Mouse (Mus musculus): ENCODE results near the gene Susd6. TPM values are rescaled to one million over a fixed set of nuclear protein-coding genes. Genes with fewer than 3 reads are reported as not detected.
A peak's percentile ranks its signal among the peaks of the same experiment; 100 is the strongest.

The Susd6 gene
- polyA plus RNA-seq, 2 experiments = 11.1 to 11.6 TPM

DNA sequence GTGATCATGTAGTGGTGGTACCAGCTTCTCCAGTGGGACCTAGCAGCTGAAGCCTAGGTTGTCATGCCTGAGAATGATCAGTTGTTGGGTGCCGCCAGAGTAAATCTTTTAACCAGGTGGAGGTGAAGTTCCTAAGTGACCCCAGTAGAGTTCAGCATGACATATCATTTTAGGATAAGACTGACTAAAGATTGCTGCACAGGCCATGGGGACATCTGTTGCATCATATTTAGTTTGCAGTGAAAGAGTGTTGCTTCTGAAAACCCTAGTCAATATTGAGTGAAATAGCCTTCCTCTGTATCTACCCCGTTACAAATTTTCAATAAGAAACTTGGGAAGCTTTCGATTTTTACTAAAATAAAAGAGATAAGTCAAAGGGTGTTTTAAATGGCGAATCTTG lies 64.4 kb downstream of the Susd6 start:
- no peak overlapping the region for H3K9ac ChIP-seq (replicated peaks)
- H3K4me3 ChIP-seq (ENCODE audit: insufficient read depth in 1 of 2, low read depth in 2 of 2, low read length in 2 of 2) = no peak overlapping the region
- H3K4me1 ChIP-seq (replicated peaks; ENCODE audit: control insufficient read depth in 2 of 2, insufficient read depth in 2 of 2, low read length in 1 of 2) = peaks cover 6 to 20% of the 10 kb centered on the region in 2 experiments; a peak in 3 of 4 replicates
- no peaks in the 10 kb centered on the region for H3K9me3 ChIP-seq (ENCODE audit: control insufficient read depth, low read length)
- ATAC-seq (ENCODE audit: insufficient read depth) = peak; percentile 23; the same call in 1 of the 2 replicates
- H3K36me3 ChIP-seq (replicated peaks; ENCODE audit: control insufficient read depth, insufficient read depth, low read depth) = no peaks in the 10 kb centered on the region
- no peak for DNase-seq (ENCODE audit: low read depth in 3 of 3, low spot score in 3 of 3)
- no peak for TF ChIP-seq EP300 (IDR thresholded peaks at IDR 0.05; ENCODE audit: low read depth)
- no peak for TF ChIP-seq CTCF (IDR thresholded peaks at IDR 0.05; ENCODE audit: low read depth)
- 79% methylated on average over 4 of the region's 4 CpGs for WGBS (ENCODE audit: insufficient replicate concordance)
- H3K4me2 ChIP-seq (ENCODE audit: low read depth) = no peak overlapping the region
- no peaks in the 10 kb centered on the region for H3K27me3 ChIP-seq (ENCODE audit: control insufficient read depth, insufficient read depth, low read length)
- no peak overlapping the region for H3K27ac ChIP-seq

DNA sequence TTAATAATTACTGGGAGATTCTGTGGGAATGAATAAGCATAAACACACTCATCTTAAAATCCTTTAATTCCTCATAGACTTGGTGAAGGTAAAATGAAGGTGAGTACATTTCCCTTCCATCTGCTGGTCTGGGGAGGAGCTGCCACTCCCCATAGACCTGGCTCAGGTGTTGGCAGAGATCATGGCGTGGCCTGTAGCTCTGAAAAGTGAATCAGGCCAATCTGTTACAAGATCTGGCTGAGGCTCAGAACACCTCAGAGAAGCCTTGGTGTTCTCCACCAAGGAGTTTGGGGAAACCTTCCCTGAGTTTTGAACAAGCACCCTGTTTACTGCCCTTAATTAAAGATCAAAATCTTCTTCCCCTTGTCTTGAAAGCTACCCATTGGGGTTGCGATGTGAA lies 64.8 kb downstream of the Susd6 start:
- H3K27ac ChIP-seq = no peak overlapping the region
- peaks cover 6 to 20% of the 10 kb centered on the region in 2 experiments; a peak in 3 of 4 replicates for H3K4me1 ChIP-seq (replicated peaks; ENCODE audit: control insufficient read depth in 2 of 2, insufficient read depth in 2 of 2, low read length in 1 of 2)

DNA sequence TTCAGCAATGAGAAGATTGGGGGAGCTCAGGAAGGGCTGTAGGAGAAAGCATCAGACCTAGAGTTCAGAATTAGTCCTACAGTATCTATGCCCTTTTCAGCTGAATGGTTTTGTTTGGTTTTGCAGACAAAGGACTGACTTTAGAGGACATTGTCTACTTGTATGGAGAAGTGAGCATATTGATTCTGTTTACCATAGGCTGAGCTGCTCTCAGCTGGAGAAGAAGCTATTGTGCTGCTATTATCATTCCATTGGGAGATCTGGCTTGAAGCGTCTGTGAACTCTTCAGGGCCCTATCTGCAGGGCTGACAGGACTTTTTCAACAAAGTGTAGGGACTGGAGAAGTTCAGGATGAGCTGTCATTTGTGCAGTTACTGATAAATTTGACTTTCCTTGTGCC lies 65.3 kb downstream of the Susd6 start:
- peaks cover 6 to 20% of the 10 kb centered on the region in 2 experiments for H3K4me1 ChIP-seq (replicated peaks; ENCODE audit: control insufficient read depth in 2 of 2, insufficient read depth in 2 of 2, low read length in 1 of 2)
- no peaks in the 10 kb centered on the region for H3K36me3 ChIP-seq (replicated peaks; ENCODE audit: control insufficient read depth, insufficient read depth, low read depth)
- no peaks in the 10 kb centered on the region for H3K27me3 ChIP-seq (ENCODE audit: control insufficient read depth, insufficient read depth, low read length)
- no peak overlapping the region for H3K4me2 ChIP-seq (ENCODE audit: low read depth)
- H3K27ac ChIP-seq = no peak overlapping the region
- ATAC-seq (ENCODE audit: insufficient read depth) (no peak), DNase-seq (ENCODE audit: low read depth in 3 of 3, low spot score in 3 of 3) (no peak)
- TF ChIP-seq CTCF (IDR thresholded peaks at IDR 0.05; ENCODE audit: low read depth) = no peak
- no peak for TF ChIP-seq EP300 (IDR thresholded peaks at IDR 0.05; ENCODE audit: low read depth)
- H3K9me3 ChIP-seq (ENCODE audit: control insufficient read depth, low read length) = no peaks in the 10 kb centered on the region
- H3K9ac ChIP-seq (replicated peaks) = no peak overlapping the region; the same call in 1 of the 2 replicates
- H3K4me3 ChIP-seq (ENCODE audit: insufficient read depth in 1 of 2, low read depth in 2 of 2, low read length in 2 of 2) = no peak overlapping the region
- WGBS (ENCODE audit: insufficient replicate concordance) = 32% methylated on average over 1 of the region's 1 CpGs

More for the DNA sequence above, 64.8 kb downstream of the Susd6 start:
- no peak overlapping the region for H3K9ac ChIP-seq (replicated peaks)
- no peaks in the 10 kb centered on the region for H3K27me3 ChIP-seq (ENCODE audit: control insufficient read depth, insufficient read depth, low read length)
- H3K36me3 ChIP-seq (replicated peaks; ENCODE audit: control insufficient read depth, insufficient read depth, low read depth) = no peaks in the 10 kb centered on the region
- no peaks in the 10 kb centered on the region for H3K9me3 ChIP-seq (ENCODE audit: control insufficient read depth, low read length)
- no peak overlapping the region for H3K4me3 ChIP-seq (ENCODE audit: insufficient read depth in 1 of 2, low read depth in 2 of 2, low read length in 2 of 2)
- DNase-seq (ENCODE audit: low read depth in 3 of 3, low spot score in 3 of 3) = no peak
- ATAC-seq (ENCODE audit: insufficient read depth) = no peak
- TF ChIP-seq EP300 (IDR thresholded peaks at IDR 0.05; ENCODE audit: low read depth) = no peak
- no peak for TF ChIP-seq CTCF (IDR thresholded peaks at IDR 0.05; ENCODE audit: low read depth)
- no peak overlapping the region for H3K4me2 ChIP-seq (ENCODE audit: low read depth)
- 80% methylated on average over 2 of the region's 2 CpGs for WGBS (ENCODE audit: insufficient replicate concordance)

DNA sequence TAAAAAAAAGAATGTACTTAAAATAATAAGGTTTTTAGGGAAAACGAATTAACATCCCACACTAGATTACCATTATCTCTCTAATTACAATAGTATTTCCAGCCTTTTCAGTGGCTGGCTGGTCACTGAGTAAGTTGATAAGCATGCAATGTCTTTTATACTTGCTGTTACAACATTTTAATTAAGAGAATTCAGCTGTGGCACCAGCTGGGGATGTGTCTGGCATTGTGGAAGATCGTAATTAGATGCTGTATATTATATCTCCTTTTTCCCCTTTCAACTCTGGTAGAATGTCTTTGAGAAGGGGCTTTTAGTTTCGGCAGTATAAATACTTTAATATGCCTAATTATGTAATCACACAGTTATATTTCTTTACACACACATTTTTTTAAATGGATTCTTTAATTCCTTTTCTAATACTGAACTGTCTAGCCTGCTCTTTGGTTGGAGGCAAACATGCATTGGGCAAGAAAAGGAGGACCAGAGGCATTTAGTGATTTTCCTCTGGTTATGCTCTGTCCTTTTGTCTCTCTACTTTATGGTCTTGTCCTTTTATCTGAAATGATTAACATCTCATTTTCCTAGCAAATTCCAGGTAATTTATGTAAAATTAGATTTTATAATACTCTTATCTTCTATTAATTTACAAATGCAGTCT lies 67.5 kb downstream of the Susd6 start:
- Histone ChIP-seq H3K27ac (no peak overlapping the region), H3K4me3 (ENCODE audit: insufficient read depth in 1 of 2, low read depth in 2 of 2, low read length in 2 of 2) (no peak overlapping the region), H3K4me1 (replicated peaks; ENCODE audit: control insufficient read depth in 2 of 2, insufficient read depth in 2 of 2, low read length in 1 of 2) (peaks cover 6 to 23% of the 10 kb centered on the region in 2 experiments), H3K36me3 (replicated peaks; ENCODE audit: control insufficient read depth, insufficient read depth, low read depth) (no peaks in the 10 kb centered on the region), H3K27me3 (ENCODE audit: control insufficient read depth, insufficient read depth, low read length) (no peaks in the 10 kb centered on the region), H3K9me3 (ENCODE audit: control insufficient read depth, low read length) (no peaks in the 10 kb centered on the region), H3K9ac (replicated peaks) (no peak overlapping the region), H3K4me2 (ENCODE audit: low read depth) (no peak overlapping the region)
- 74% methylated on average over 3 of the region's 3 CpGs for WGBS (ENCODE audit: insufficient replicate concordance)
- ATAC-seq (ENCODE audit: insufficient read depth) (no peak), DNase-seq (ENCODE audit: low read depth in 3 of 3, low spot score in 3 of 3) (no peak)
- no peak for TF ChIP-seq EP300 (IDR thresholded peaks at IDR 0.05; ENCODE audit: low read depth)
- no peak for TF ChIP-seq CTCF (IDR thresholded peaks at IDR 0.05; ENCODE audit: low read depth)

DNA sequence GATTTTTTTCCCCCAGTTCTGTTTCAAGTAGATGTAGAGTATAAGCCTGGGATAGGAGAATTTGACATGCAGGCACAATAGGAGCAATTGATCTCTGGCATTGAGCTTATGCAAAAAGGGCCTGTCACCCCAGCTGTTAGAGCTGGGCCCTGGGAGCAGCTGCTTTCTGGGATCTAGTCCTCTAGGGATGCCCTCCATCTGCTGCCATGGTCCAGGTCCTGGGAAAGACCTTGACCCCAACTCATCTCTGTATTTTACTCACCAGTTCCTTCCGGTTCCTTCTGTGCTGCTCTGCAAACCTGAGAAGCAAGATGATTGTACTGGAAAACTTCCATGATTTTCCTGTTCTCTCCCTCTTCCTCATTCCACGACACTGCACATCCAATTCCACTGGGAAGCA lies 68.0 kb downstream of the Susd6 start:
- no peak for TF ChIP-seq CTCF (IDR thresholded peaks at IDR 0.05; ENCODE audit: low read depth)
- TF ChIP-seq EP300 (IDR thresholded peaks at IDR 0.05; ENCODE audit: low read depth) = no peak
- Histone ChIP-seq H3K9me3 (ENCODE audit: control insufficient read depth, low read length) (no peaks in the 10 kb centered on the region), H3K27ac (no peak overlapping the region), H3K4me1 (replicated peaks; ENCODE audit: control insufficient read depth in 2 of 2, insufficient read depth in 2 of 2, low read length in 1 of 2) (peaks cover 6 to 24% of the 10 kb centered on the region in 2 experiments), H3K36me3 (replicated peaks; ENCODE audit: control insufficient read depth, insufficient read depth, low read depth) (no peaks in the 10 kb centered on the region), H3K9ac (replicated peaks) (no peak overlapping the region), H3K27me3 (ENCODE audit: control insufficient read depth, insufficient read depth, low read length) (no peaks in the 10 kb centered on the region), H3K4me2 (ENCODE audit: low read depth) (no peak overlapping the region), H3K4me3 (ENCODE audit: insufficient read depth in 1 of 2, low read depth in 2 of 2, low read length in 2 of 2) (no peak overlapping the region)
- DNase-seq (ENCODE audit: low read depth in 3 of 3, low spot score in 3 of 3) = no peak
- no peak for ATAC-seq (ENCODE audit: insufficient read depth)
- WGBS (ENCODE audit: insufficient replicate concordance) = 87% methylated on average over 2 of the region's 2 CpGs

Data from liver, embryonic 14.5 days (tissue).